Mouse (Mus musculus) kidney, postnatal 36 days (tissue): ENCODE measurements around the gene Pdgfra.

Experiments used
- DNase-seq, 2 experiments: peaks; one replicate each; pipeline ENCODE4 v3.0.0; 2021 to 2022; ENCODE audit warnings: mixed read lengths in 2 of 2

The Pdgfra gene

GRCm38 (mm10) chr5:75214520-75214919, 62.4 kb downstream of the Pdgfra start:
- DNase-seq: peak; percentile 28 to 36

- DNase-seq: no peak
These were observed 62.8 kb downstream of the Pdgfra start for GRCm38 (mm10) chr5:75214929-75215328.

GRCm38 (mm10) chr5:75215678-75216256, 63.7 kb downstream of the Pdgfra start:
- no peak for DNase-seq

- no peak for DNase-seq
These were observed 69.5 kb downstream of the Pdgfra start for GRCm38 (mm10) chr5:75221610-75222009.

GRCm38 (mm10) chr5:75222491-75223265, 70.6 kb downstream of the Pdgfra start:
- DNase-seq: no peak

GRCm38 (mm10) chr5:75238363-75238762, 86.3 kb downstream of the Pdgfra start:
- DNase-seq: peak in 1 of 2 experiments; percentile 20

GRCm38 (mm10) chr5:75238928-75239777, 87.1 kb downstream of the Pdgfra start:
- no peak for DNase-seq

GRCm38 (mm10) chr5:75247070-75247740, 95.1 kb downstream of the Pdgfra start:
- no peak for DNase-seq
